Mouse (Mus musculus) CH12F3 (cell line): Measurements from ENCODE around the gene Apmap.

Experiments used
- in situ Hi-C: fragments of 300-500 bp; cut with MboI; formaldehyde crosslinking; loops from 2 replicates; pipeline ENCODE4 v1.14.3; 2020; ENCODE audit warnings: low sequenced_read_pairs

The Apmap gene

GRCm38 (mm10) chr2:150608087-150608799, at the start of gene Apmap:
TSS of gene Apmap (minus strand) at chr2:150608567.
- in situ Hi-C loops = no loop called here

DNA sequence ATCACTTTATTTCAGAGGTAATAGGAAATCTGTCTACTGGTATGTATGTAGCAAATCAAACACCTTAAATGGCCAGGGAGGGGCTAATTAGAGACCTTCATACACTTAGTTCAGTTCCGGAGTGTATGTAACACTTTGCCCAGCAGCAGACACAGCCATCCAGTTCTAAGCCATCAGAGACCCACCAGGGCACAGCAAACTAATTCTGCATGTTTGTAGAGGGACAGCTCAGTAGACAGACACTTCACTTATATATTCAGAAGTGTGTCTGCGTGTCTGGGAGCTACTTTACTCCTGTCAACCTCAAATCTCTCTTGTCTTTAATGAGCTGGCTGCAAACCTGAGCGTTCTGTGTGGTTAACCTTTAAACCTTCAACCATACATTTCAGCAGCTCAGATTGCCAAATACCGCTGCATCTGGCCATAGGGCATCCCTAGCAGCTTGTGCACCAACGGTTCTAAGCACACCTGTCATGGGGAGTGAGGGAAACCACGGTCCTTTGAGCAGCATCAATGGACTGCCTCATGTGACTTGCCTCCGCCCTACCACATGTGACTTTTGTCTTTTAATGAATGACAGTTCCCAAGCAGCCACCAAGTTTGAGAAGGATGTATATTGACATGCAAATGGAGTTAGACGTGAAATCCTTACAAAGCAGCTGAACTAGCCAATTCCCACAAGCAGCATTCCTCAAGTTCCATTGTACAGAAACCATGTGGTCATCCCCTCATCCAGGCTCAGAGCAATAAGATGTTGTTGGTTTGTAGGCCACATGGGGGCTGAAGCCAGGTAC, 48.8 kb upstream of the Apmap start:
- in situ Hi-C loops = no loop called here

- in situ Hi-C loops = no loop called here
These were observed 47.7 kb upstream of the Apmap start for GRCm38 (mm10) chr2:150656112-150656511.

DNA sequence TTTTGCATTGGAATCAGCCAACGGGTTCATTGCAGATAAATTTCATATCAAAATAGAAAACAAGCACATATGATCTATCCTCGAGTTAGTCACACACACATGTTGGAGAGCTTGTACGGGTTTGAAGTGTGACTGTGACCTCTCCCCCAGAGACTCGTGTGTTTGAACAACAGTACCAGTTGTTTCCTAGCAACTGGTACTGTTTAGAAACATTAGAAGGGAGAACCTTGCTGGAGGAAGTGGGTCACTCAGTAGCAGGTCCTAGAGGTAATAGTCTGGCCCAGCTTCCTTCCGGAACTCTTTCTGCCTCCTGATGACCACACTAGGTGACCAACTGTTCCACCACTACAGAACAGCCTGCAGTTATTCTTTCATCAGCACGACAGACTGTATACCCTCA, 46.9 kb upstream of the Apmap start:
- in situ Hi-C loops = no loop called here

GRCm38 (mm10) chr2:150654814-150655213, 46.4 kb upstream of the Apmap start:
- in situ Hi-C loops = no loop called here

- in situ Hi-C loops = no loop called here
These were observed 43.0 kb upstream of the Apmap start for GRCm38 (mm10) chr2:150651366-150651765.

GRCm38 (mm10) chr2:150650511-150651074, 42.2 kb upstream of the Apmap start:
- in situ Hi-C loops = no loop called here

- in situ Hi-C loops = no loop called here
These were observed 40.0 kb upstream of the Apmap start for GRCm38 (mm10) chr2:150648300-150648895.

DNA sequence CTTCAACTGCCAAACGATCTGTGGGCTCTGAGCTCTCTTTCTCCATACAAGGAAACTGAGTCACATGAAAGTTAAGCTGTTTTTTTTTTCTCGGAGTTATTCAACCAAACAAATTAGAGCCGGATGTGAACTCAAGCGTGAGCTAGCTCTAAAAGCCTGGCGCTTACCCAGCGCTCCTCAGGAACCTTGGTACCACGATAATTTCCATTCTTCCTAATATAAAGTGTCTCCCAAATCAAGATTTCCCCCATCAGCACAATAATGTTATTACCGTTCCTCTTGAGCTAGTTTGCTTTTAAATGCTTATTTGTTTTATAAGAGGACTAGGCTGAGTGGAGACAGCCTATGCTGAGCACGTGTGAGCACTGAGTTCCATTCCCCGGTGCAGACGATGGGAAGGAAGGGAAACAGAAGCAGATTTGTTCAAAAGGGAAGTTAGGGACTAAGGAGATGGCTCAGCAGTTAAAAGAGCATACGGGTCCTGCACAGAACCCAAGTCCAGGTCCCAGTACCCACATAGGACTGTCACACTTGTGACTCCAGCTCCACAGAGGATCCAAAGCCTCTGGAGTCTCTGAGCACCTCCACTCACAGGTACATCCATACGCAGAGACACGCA, 39.4 kb upstream of the Apmap start:
- in situ Hi-C loops = no loop called here

DNA sequence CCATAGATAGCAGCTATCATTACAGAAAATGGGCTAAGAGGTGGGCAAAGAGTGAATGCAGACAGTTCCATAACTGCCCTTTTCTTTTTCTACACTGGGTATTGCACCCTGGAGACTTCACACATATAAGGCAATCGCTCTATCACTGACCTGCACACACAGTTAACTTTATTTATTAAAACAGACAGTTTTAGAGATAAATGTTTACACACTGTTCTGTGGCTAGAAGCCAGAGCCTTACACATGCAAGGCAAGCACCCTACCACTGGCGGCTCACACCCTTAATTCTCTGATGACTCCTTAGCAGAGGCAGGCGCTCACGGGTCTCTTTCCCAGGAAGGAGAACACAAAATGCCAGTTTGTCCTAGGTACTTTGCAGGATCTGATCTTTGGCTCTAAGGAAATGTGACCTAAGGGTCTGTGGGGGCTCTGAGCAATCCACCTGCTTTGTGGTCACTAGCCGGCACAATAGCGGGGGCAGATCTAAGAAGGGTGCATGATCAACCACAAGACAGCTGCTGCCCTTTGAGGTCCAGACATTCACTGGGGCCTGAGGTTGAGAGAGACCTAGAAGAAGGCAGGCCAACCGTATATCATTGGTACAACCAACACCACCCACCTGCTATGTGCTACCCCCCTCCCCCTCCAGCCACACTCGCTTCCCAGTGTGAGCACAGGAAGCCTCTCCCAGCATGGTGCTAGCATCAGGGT, 38.2 kb upstream of the Apmap start:
- in situ Hi-C loops = no loop called here

GRCm38 (mm10) chr2:150645225-150645624, 36.9 kb upstream of the Apmap start:
- in situ Hi-C loops = no loop called here

GRCm38 (mm10) chr2:150643726-150644415, 35.5 kb upstream of the Apmap start:
- in situ Hi-C loops = no loop called here

DNA sequence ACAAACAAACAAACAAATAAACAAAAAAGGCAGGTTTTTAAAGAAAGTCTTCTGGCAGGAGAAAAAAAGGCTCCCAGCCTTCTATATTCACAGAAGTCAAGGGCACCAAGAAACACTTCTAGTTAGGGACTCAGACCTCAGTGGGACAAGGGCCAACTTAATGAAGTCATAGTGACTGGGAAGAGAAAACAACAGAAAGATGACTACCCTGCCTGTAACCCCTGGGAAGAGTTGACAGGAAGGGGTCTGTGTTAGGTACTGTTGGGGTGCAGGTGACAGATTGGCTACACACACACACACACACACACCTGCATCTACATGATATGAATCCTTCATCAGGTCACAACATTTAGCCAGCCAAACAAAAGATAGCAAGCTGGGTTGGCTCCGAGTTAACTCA, 34.8 kb upstream of the Apmap start:
- in situ Hi-C loops = no loop called here

DNA sequence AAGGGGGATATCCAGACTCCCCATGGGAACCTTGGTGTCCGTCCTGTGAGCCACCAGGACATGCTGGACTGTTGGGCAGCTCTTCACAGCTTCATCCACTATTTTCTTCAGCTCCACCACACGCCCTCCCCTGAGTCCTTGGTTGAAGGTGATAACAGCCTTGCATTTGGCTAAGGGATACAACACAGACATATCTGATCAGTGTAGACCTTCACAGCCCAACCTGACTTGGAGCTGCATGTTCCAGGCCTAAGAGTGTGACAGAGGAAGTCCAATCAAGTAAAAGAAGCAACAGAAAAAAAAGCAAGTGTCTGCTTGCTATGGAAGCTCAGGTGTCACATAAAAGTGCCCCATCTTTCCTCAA, 30.0 kb upstream of the Apmap start:
- in situ Hi-C loops = no loop called here

DNA sequence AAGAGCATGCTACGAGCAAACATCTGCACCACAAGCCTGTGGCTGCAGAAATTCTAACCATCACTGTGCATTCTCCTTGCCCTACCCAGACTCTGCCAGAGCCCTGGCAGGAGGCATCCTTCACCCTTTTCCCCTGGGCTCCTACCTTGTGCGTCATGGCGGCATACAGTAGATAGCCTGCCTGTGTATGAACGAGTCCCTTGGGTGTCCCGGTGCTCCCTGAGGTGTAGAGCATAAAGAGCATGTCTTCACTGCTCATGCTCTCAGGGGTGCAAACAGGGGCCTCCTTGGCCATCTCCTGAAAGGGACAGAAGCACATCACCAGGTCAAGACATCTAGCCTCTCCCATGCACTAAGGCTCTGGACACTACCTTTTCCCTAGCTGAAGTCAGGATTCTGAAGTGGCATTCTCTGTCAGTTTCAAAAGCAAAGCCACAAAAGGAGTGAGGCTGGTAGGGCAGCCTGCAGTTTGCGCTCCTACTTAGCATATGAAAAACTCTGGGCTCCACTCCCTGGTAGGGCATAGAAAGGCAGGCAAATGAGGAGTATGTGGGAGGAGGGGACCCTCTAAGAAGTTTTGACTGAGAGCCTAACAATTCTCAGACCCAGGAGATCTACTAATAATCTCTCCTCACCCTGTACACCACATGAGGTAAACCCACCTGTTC, 29.5 kb upstream of the Apmap start:
- in situ Hi-C loops = no loop called here

DNA sequence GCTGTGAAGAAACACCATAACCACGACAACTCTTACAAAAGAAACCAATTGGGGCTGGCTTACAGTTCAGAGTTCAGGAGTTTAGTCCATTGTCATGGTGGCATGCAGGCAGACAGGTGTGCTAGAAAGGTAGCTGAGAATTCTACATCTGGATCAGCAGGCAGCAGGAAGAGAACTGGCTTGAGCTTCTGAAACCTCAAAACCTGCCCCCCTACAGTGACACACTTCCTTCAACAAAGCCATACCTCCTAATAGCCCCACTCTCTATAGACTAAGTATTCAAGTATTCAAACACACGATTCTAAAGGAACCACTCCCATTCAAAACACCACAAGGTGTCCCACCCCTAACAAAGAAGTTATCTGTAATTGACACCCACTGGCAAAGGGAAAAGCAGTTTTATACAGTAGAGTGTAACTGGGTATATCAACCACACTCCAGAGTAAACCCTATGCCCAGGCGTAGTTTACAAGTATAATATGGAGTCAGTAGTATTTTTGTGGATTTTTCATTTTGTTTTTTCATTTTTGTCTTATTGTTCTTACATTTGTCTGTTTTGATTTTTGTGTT, 27.6 kb upstream of the Apmap start:
- in situ Hi-C loops = no loop called here

DNA sequence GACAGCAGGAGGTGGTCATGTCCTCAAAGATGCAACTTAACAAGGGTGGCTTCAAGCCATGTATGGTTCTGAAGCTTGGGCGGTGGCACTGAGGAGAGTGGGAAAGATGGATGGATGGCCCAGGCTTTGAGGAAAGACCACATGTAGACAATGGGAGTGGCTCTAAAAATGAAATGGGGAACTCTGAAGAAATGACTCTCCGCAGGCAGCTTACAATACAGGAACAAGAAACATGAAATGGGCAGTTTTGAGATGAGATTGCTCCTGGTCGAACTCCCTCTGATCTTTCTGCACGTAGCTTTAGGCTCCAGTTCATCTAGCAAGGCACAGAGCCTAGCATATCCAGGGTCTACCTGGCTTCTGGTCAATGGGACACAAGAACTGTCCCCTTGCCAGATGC, 20.9 kb upstream of the Apmap start:
- in situ Hi-C loops = no loop called here

DNA sequence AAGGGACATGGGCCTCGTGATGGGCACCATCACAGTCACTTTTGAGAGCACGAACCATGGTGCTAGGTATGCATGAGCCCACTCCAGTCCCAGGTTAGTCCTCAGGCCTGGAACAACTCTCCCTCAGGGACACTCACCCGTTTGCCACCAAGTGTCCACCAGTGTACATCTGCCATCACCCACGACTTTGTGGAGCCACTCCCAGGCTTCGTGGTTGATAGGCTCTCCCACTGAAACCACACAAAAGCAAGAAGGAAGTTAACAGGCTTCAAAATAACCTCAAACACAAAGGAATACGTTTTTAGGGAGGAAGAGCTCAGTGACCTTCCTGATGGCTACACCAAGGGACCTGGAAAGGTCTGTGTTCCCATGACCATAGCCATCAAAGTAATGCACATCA, 18.8 kb upstream of the Apmap start:
- in situ Hi-C loops = no loop called here

GRCm38 (mm10) chr2:150624926-150625325, 16.6 kb upstream of the Apmap start:
- in situ Hi-C loops = no loop called here
